Mouse (Mus musculus) kidney, embryonic 16.5 days (tissue): ENCODE measurements at regions not wholly inside any gene's neighbourhood (a gene's known extent, or its start where the extent isn't known, plus 50 kb on each side); places are given as distances from the start of the nearest gene placed in this dataset.

Source experiments
- ATAC-seq: fragments of 200-750 bp; cut with Nextera tagmentation; 2 replicates; pipeline ENCODE4 v1.8.0; 2017; ENCODE audit warnings: moderate TSS enrichment; ENCODE audit not compliant: low FRiP score, low TSS enrichment
- H3K27ac ChIP-seq: fragments of 300-500 bp; sonication (generic); 2 replicates; pipeline ENCODE4 v1.5.1; 2014; ENCODE audit warnings: low read length
- H3K27me3 ChIP-seq: fragments of 300-500 bp; sonication (generic); 2 replicates; pipeline ENCODE4 v1.6.1; 2014; ENCODE audit warnings: low read length, control low read depth, mixed read lengths; ENCODE audit not compliant: insufficient read depth
- H3K36me3 ChIP-seq: fragments of 300-500 bp; sonication (generic); 2 replicates; pipeline ENCODE4 v1.6.1; 2014; ENCODE audit warnings: low read length, control low read depth, mixed read lengths; ENCODE audit not compliant: insufficient read depth
- H3K4me1 ChIP-seq: fragments of 300-500 bp; sonication (generic); 2 replicates; pipeline ENCODE4 v1.6.1; 2014; ENCODE audit warnings: low read length, control low read depth, mixed read lengths; ENCODE audit not compliant: insufficient read depth
- H3K4me2 ChIP-seq: fragments of 300-500 bp; sonication (generic); replicated peaks from 2 replicates; pipeline ENCODE4 v1.6.1; 2014; ENCODE audit warnings: low read depth, low read length
- H3K4me3 ChIP-seq: fragments of 300-500 bp; sonication (generic); 2 replicates; pipeline ENCODE4 v1.5.1; 2014; ENCODE audit warnings: mild to moderate bottlenecking, low read length
- H3K9ac ChIP-seq: fragments of 300-500 bp; sonication (generic); replicated peaks from 2 replicates; pipeline ENCODE4 v1.6.1; 2014; ENCODE audit warnings: low read length
- H3K9me3 ChIP-seq: fragments of 300-500 bp; sonication (generic); 2 replicates; pipeline ENCODE4 v1.6.1; 2016; ENCODE audit warnings: low read length, control low read depth
- WGBS: fragments of 180-500 bp; shearing (Covaris S2); extraction: QIAGEN DNeasy Blood & Tissue Kit; methylation state at CpG from one replicate; pipeline ENCODE4 v1.1.7; 2014; 5-methylcytosine and 5-hydroxymethylcytosine counted together

DNA sequence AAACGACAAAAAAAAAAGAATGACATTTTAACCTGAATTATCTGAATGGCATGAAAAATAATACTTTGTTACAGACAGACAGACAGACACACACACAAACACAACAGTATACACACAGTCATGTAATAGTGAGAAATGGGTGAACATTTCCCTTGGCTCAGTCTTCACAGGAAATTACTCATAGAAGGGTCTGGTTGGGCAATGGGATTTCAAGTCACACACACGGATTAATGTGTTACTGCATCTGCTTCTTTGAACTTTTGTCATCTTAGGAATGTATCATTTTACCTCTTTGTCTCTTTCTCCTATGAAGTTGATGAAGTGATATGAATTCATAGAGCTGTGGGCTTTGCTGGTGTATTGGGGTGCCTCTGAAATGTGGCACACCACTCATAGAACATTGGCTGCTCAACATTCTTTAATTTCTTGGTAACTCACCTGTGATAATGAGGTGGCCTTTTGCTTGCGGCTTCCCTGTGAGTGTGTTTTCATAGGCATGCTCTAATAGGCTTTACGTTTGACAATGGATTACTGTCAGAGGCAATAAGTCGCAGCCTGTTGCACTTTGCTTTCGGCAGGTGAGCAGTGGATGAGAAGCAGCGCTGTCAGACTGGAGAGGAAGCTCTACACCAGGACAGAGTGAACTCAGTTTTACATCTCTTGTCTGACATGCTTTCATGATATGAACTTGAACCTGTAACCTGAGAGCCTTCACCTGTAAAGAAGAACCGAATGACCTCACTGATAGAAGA is 158.0 kb upstream of the Flrt2 start:
- Histone ChIP-seq H3K4me3 (no peak overlapping the region), H3K27me3 (no peaks in the 10 kb centered on the region), H3K4me1 (no peaks in the 10 kb centered on the region), H3K9ac (no peak overlapping the region), H3K9me3 (no peaks in the 10 kb centered on the region), H3K4me2 (no peak overlapping the region), H3K36me3 (no peaks in the 10 kb centered on the region), H3K27ac (no peak overlapping the region)
- 54% methylated on average over 8 of the region's 8 CpGs for WGBS
- ATAC-seq, result no peak

GRCm38 (mm10) chr12:95547301-95547700 is 144.7 kb upstream of the Flrt2 start:
- WGBS, result 18% methylated on average over 6 of the region's 6 CpGs

GRCm38 (mm10) chr12:95553129-95553528 is 138.9 kb upstream of the Flrt2 start:
- no peak overlapping the region for H3K4me3 ChIP-seq
- H3K36me3 ChIP-seq, result no peaks in the 10 kb centered on the region
- no peak for ATAC-seq
- H3K4me2 ChIP-seq, result no peak overlapping the region
- H3K4me1 ChIP-seq, result peaks cover under 1% of the 10 kb centered on the region
- no peak overlapping the region for H3K9ac ChIP-seq
- no peaks in the 10 kb centered on the region for H3K27me3 ChIP-seq
- 54% methylated on average over 3 of the region's 3 CpGs for WGBS
- H3K9me3 ChIP-seq, result no peaks in the 10 kb centered on the region
- H3K27ac ChIP-seq, result no peak overlapping the region

More at GRCm38 (mm10) chr12:95547301-95547700, 144.7 kb upstream of the Flrt2 start:
- Histone ChIP-seq H3K27me3 (no peaks in the 10 kb centered on the region), H3K4me1 (peaks cover 12% of the 10 kb centered on the region), H3K4me3 (no peak overlapping the region), H3K27ac (peak overlapping the region; percentile 18; the same call in 1 of the 2 replicates), H3K9me3 (no peaks in the 10 kb centered on the region), H3K36me3 (no peaks in the 10 kb centered on the region), H3K9ac (no peak overlapping the region), H3K4me2 (no peak overlapping the region)
- peak; percentile 67; the same call in 1 of the 2 replicates for ATAC-seq

DNA sequence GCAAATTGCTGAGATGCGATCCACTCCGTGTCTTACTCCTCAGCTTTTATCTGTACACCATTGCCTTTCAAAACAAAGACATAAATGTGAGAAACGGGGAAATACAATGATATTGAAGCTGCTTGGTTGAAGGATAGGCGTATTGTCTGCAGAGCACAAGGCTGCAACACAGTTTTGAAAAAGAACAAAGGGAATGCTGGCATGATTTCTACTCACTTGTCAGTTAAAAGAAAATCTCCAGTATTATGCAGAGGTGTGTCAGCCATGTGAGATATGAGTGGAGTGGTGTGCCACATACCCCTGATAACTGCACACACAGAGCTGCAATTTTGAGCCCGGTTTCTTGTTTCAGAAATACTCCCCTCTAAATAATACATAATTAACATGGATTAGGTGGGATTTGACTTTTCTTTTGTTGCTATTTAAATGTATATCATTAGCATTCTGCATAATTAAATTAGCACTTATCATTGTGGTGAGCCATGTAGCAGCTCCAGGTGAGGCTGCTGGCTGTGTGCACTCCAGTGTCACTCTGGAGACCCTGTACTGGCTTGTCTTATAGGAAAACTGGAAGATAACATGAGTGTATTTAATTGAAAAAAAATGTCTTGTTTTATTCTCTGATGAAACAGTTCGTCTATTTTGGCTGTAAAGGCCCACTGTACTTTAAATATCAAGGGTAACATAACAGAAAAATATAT is 133.2 kb upstream of the Flrt2 start:
- Histone ChIP-seq H3K27ac (no peak overlapping the region), H3K4me1 (no peaks in the 10 kb centered on the region), H3K4me2 (no peak overlapping the region), H3K36me3 (no peaks in the 10 kb centered on the region), H3K9me3 (no peaks in the 10 kb centered on the region), H3K9ac (no peak overlapping the region), H3K4me3 (no peak overlapping the region), H3K27me3 (no peaks in the 10 kb centered on the region)
- no peak for ATAC-seq
- 68% methylated on average over 6 of the region's 6 CpGs for WGBS

GRCm38 (mm10) chr12:95563431-95563830 is 128.6 kb upstream of the Flrt2 start:
- H3K27me3 ChIP-seq, result no peaks in the 10 kb centered on the region
- H3K9ac ChIP-seq, result no peak overlapping the region
- no peak overlapping the region for H3K4me2 ChIP-seq
- no peaks in the 10 kb centered on the region for H3K4me1 ChIP-seq
- H3K4me3 ChIP-seq, result no peak overlapping the region
- H3K9me3 ChIP-seq, result peaks cover 2% of the 10 kb centered on the region; the same call in 1 of the 2 replicates
- WGBS, result 58% methylated on average over 4 of the region's 4 CpGs
- no peak overlapping the region for H3K27ac ChIP-seq
- no peaks in the 10 kb centered on the region for H3K36me3 ChIP-seq
- ATAC-seq, result 0 out of 2 replicates have a peak, but pooled peaks have one; percentile 31

GRCm38 (mm10) chr12:95576772-95577171 is 115.3 kb upstream of the Flrt2 start:
- no peak for ATAC-seq
- Histone ChIP-seq H3K4me3 (no peak overlapping the region), H3K27me3 (no peaks in the 10 kb centered on the region), H3K9me3 (no peaks in the 10 kb centered on the region), H3K9ac (no peak overlapping the region), H3K27ac (no peak overlapping the region), H3K4me1 (no peaks in the 10 kb centered on the region), H3K36me3 (no peaks in the 10 kb centered on the region), H3K4me2 (no peak overlapping the region)
- 95% methylated on average over 3 of the region's 3 CpGs for WGBS

DNA sequence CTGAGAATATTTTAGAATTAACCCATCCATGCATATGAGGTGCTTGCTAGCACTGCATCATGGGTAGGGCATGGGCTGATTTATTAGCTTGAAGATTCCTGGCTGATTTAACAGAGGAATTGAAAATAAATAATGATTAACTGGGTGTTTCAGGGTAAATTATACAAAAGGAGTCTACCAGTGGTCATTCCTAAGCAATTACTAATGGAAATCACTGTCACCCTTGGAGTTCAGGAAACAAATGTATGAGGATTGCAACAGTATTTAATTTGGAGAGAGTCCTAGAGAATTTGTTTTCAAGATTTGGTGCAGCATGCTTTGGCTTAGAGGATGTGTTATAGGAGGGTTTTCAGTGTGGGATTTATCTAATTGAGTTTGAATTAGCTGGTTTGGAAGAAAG is 103.0 kb upstream of the Flrt2 start:
- Histone ChIP-seq H3K4me3 (no peak overlapping the region), H3K4me1 (no peaks in the 10 kb centered on the region), H3K9me3 (no peaks in the 10 kb centered on the region), H3K27me3 (no peaks in the 10 kb centered on the region), H3K4me2 (no peak overlapping the region), H3K9ac (no peak overlapping the region), H3K36me3 (no peaks in the 10 kb centered on the region), H3K27ac (no peak overlapping the region)
- ATAC-seq, result no peak

DNA sequence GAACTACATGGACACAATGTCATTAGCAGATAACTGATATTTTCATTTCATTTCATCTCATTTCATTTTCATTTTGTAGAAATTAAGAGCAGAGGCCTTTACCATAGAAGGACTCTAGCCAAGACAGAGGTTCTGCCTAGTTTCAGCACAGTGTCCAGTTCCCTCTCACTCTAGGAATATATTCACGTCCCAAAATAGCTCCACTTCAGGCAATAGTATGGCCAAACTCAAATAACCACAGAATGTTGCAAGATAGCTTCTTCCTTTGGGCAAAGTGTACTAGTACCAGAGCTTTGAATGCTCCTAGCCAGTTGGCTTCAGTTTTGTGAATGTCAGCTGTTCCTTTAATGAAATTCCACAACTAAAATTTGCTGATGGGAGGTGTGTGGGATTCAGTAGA is 72.7 kb upstream of the Flrt2 start:
- 77% methylated on average over 1 of the region's 1 CpGs for WGBS
- H3K4me3 ChIP-seq, result no peak overlapping the region
- H3K36me3 ChIP-seq, result no peaks in the 10 kb centered on the region
- ATAC-seq, result no peak
- no peak overlapping the region for H3K4me2 ChIP-seq
- H3K4me1 ChIP-seq, result no peaks in the 10 kb centered on the region
- no peak overlapping the region for H3K9ac ChIP-seq
- H3K27me3 ChIP-seq, result no peaks in the 10 kb centered on the region
- no peak overlapping the region for H3K27ac ChIP-seq
- H3K9me3 ChIP-seq, result no peaks in the 10 kb centered on the region

DNA sequence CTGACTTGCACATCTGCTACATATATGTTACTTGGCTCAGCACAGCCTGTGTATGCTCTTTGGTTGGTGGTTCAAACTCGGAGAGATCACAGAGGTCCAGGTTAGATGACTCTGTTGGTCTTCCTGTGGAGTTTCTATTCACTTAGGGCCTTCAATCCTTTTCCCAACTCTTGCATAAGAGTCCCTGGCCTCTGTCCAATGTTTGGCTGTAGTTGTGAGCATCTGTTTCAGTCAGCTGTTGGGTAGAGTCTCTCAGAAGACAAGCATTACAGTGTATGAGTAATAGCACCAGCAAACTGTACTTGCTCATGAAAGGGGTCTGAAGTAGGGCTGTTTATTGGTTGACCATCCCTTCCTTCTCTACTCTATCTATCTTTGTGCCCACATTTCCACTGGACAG is 61.0 kb upstream of the Flrt2 start:
- WGBS, result 88% methylated on average over 1 of the region's 1 CpGs
- Histone ChIP-seq H3K27me3 (no peaks in the 10 kb centered on the region), H3K9ac (no peak overlapping the region), H3K36me3 (no peaks in the 10 kb centered on the region), H3K27ac (no peak overlapping the region), H3K4me2 (no peak overlapping the region), H3K4me1 (no peaks in the 10 kb centered on the region), H3K9me3 (no peaks in the 10 kb centered on the region), H3K4me3 (no peak overlapping the region)
- ATAC-seq, result no peak

- H3K4me3 ChIP-seq, result no peak overlapping the region
- no peaks in the 10 kb centered on the region for H3K36me3 ChIP-seq
- ATAC-seq, result no peak
- H3K9me3 ChIP-seq, result no peaks in the 10 kb centered on the region
- H3K4me2 ChIP-seq, result no peak overlapping the region
- H3K9ac ChIP-seq, result no peak overlapping the region
- H3K27me3 ChIP-seq, result no peaks in the 10 kb centered on the region
- no peak overlapping the region for H3K27ac ChIP-seq
- no peaks in the 10 kb centered on the region for H3K4me1 ChIP-seq
Measured at GRCm38 (mm10) chr12:95636647-95637046, 55.4 kb upstream of the Flrt2 start.
